Mouse (Mus musculus): ENCODE data around the gene Snd1. TPM values are rescaled to one million over a fixed set of nuclear protein-coding genes. Genes with fewer than 3 reads are reported as not detected.

Snd1 gene
- polyA plus RNA-seq, 1 experiment from 2014 or later, result 127 TPM

DNA sequence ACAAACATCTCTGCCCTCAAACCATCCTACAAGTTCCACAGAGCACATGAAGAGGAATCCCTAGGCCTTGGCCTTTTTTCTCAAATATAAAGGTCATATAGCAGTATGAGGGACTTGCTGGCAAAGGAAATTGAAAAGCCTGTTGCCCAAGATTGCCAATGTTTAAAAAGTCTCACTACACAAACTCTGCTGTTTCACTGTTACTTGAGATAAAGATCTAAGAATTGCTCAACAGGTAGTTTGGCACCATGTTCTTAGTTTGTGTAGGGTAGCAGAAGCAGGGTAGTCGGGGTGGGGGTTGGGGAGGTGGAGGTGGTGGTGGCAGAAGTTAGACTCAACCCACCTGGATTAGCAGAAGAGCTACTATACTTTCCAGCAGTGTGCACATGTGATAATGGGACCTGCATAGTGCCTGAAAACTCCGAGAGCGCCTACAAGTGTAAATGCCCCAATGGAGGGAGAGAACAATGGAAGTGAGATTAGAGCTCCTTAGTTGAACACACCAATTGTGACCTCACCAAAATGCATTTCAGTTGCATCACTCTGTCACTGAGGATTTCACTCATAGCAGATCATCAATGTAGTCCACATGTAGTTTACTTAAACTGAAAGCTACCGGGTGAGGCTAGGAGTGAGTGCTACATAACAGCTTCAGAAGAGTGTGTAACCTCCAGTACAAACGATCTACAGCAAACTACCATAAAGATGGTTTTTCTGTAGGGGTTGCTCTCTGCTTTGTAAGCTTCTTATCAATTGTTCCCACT, 259.1 kb downstream of the Snd1 start:
- no peak overlapping the region for H3K4me2 ChIP-seq (replicated peaks; ENCODE audit: low read depth, low read length)
- no peak for ATAC-seq (ENCODE audit: low FRiP score, low TSS enrichment)
- WGBS, result 82% methylated on average over 5 of the region's 5 CpGs

GRCm38 (mm10) chr6:28735116-28735515, 260.2 kb downstream of the Snd1 start:
- H3K27ac ChIP-seq (ENCODE audit: low read depth, low read length), result no peak overlapping the region
- H3K4me3 ChIP-seq (ENCODE audit: low read length), result no peak overlapping the region
- H3K36me3 ChIP-seq (ENCODE audit: control insufficient read depth, insufficient read depth, low read length), result no peaks in the 10 kb centered on the region
- H3K4me1 ChIP-seq (ENCODE audit: control insufficient read depth, insufficient read depth, low read length), result 0 out of 2 replicates have a peak, but pooled peaks cover 4% of the 10 kb centered on the region
- no peak overlapping the region for H3K9ac ChIP-seq (ENCODE audit: low read depth, low read length)
- WGBS, result 66% methylated on average over 9 of the region's 9 CpGs
- H3K27me3 ChIP-seq (ENCODE audit: control insufficient read depth, insufficient read depth, low read length), result no peaks in the 10 kb centered on the region
- no peak overlapping the region for H3K4me2 ChIP-seq (replicated peaks; ENCODE audit: low read depth, low read length)
- no peak for ATAC-seq (ENCODE audit: low FRiP score, low TSS enrichment)
- H3K9me3 ChIP-seq (ENCODE audit: control insufficient read depth, low read length), result no peaks in the 10 kb centered on the region

More for the DNA sequence above, 259.1 kb downstream of the Snd1 start:
- Histone ChIP-seq H3K36me3 (ENCODE audit: control insufficient read depth, insufficient read depth, low read length) (no peaks in the 10 kb centered on the region), H3K4me1 (ENCODE audit: control insufficient read depth, insufficient read depth, low read length) (peaks cover 11% of the 10 kb centered on the region), H3K9me3 (ENCODE audit: control insufficient read depth, low read length) (no peaks in the 10 kb centered on the region), H3K9ac (ENCODE audit: low read depth, low read length) (no peak overlapping the region), H3K27me3 (ENCODE audit: control insufficient read depth, insufficient read depth, low read length) (no peaks in the 10 kb centered on the region), H3K27ac (ENCODE audit: low read depth, low read length) (no peak overlapping the region), H3K4me3 (ENCODE audit: low read length) (no peak overlapping the region)

DNA sequence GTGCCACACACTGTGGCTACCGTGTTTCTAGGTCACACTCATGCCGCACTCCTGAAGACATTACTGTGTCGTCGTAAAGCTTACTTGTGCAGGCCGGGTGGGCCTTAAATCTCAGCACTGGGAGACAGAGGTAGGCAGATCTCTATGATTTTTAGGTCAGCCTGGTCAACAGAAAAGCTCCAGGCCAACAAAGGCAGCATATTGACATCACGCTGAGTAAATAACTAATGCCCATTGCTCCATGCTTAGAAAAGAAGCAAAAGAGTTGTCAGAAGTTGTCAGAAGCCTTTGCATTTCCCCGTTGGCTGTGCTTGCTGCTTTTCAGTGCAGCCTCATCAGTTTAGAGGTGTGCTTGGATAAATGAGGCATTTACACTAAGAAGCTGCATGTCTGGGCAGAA, 261.7 kb downstream of the Snd1 start:
- Histone ChIP-seq H3K9me3 (ENCODE audit: control insufficient read depth, low read length) (no peaks in the 10 kb centered on the region), H3K4me2 (replicated peaks; ENCODE audit: low read depth, low read length) (no peak overlapping the region), H3K4me3 (ENCODE audit: low read length) (no peak overlapping the region), H3K27me3 (ENCODE audit: control insufficient read depth, insufficient read depth, low read length) (no peaks in the 10 kb centered on the region), H3K4me1 (ENCODE audit: control insufficient read depth, insufficient read depth, low read length) (0 out of 2 replicates have a peak, but pooled peaks cover 4% of the 10 kb centered on the region), H3K27ac (ENCODE audit: low read depth, low read length) (no peak overlapping the region), H3K9ac (ENCODE audit: low read depth, low read length) (no peak overlapping the region), H3K36me3 (ENCODE audit: control insufficient read depth, insufficient read depth, low read length) (no peaks in the 10 kb centered on the region)
- 65% methylated on average over 7 of the region's 7 CpGs for WGBS
- no peak for ATAC-seq (ENCODE audit: low FRiP score, low TSS enrichment)

GRCm38 (mm10) chr6:28737601-28738000, 262.7 kb downstream of the Snd1 start:
- H3K27me3 ChIP-seq (ENCODE audit: control insufficient read depth, insufficient read depth, low read length), result no peaks in the 10 kb centered on the region
- 0 out of 2 replicates have a peak, but pooled peaks cover 4% of the 10 kb centered on the region for H3K4me1 ChIP-seq (ENCODE audit: control insufficient read depth, insufficient read depth, low read length)
- no peak overlapping the region for H3K4me3 ChIP-seq (ENCODE audit: low read length)
- no peak overlapping the region for H3K4me2 ChIP-seq (replicated peaks; ENCODE audit: low read depth, low read length)
- no peaks in the 10 kb centered on the region for H3K9me3 ChIP-seq (ENCODE audit: control insufficient read depth, low read length)
- WGBS, result 88% methylated on average over 1 of the region's 1 CpGs
- no peak for ATAC-seq (ENCODE audit: low FRiP score, low TSS enrichment)
- H3K36me3 ChIP-seq (ENCODE audit: control insufficient read depth, insufficient read depth, low read length), result no peaks in the 10 kb centered on the region
- no peak overlapping the region for H3K27ac ChIP-seq (ENCODE audit: low read depth, low read length)
- no peak overlapping the region for H3K9ac ChIP-seq (ENCODE audit: low read depth, low read length)

GRCm38 (mm10) chr6:28743586-28743985, 268.6 kb downstream of the Snd1 start:
- Histone ChIP-seq H3K4me1 (ENCODE audit: control insufficient read depth, insufficient read depth, low read length) (0 out of 2 replicates have a peak, but pooled peaks cover 9% of the 10 kb centered on the region), H3K36me3 (ENCODE audit: control insufficient read depth, insufficient read depth, low read length) (peaks cover 7% of the 10 kb centered on the region; the same call in 1 of the 2 replicates), H3K4me3 (ENCODE audit: low read length) (no peak overlapping the region), H3K9me3 (ENCODE audit: control insufficient read depth, low read length) (no peaks in the 10 kb centered on the region), H3K27me3 (ENCODE audit: control insufficient read depth, insufficient read depth, low read length) (no peaks in the 10 kb centered on the region), H3K9ac (ENCODE audit: low read depth, low read length) (no peak overlapping the region), H3K27ac (ENCODE audit: low read depth, low read length) (peak overlapping the region; percentile 56; the same call in 1 of the 2 replicates), H3K4me2 (replicated peaks; ENCODE audit: low read depth, low read length) (no peak overlapping the region)
- ATAC-seq (ENCODE audit: low FRiP score, low TSS enrichment), result no peak
- 52% methylated on average over 1 of the region's 1 CpGs for WGBS

GRCm38 (mm10) chr6:28745864-28746263, 270.9 kb downstream of the Snd1 start:
- H3K36me3 ChIP-seq (ENCODE audit: control insufficient read depth, insufficient read depth, low read length), result peaks cover 7% of the 10 kb centered on the region; the same call in 1 of the 2 replicates
- ATAC-seq (ENCODE audit: low FRiP score, low TSS enrichment), result no peak
- H3K27me3 ChIP-seq (ENCODE audit: control insufficient read depth, insufficient read depth, low read length), result no peaks in the 10 kb centered on the region
- no peak overlapping the region for H3K4me2 ChIP-seq (replicated peaks; ENCODE audit: low read depth, low read length)
- H3K4me1 ChIP-seq (ENCODE audit: control insufficient read depth, insufficient read depth, low read length), result 0 out of 2 replicates have a peak, but pooled peaks cover 11% of the 10 kb centered on the region
- WGBS, result 95% methylated on average over 7 of the region's 7 CpGs
- no peak overlapping the region for H3K4me3 ChIP-seq (ENCODE audit: low read length)
- no peak overlapping the region for H3K9ac ChIP-seq (ENCODE audit: low read depth, low read length)
- H3K27ac ChIP-seq (ENCODE audit: low read depth, low read length), result no peak overlapping the region
- H3K9me3 ChIP-seq (ENCODE audit: control insufficient read depth, low read length), result no peaks in the 10 kb centered on the region

DNA sequence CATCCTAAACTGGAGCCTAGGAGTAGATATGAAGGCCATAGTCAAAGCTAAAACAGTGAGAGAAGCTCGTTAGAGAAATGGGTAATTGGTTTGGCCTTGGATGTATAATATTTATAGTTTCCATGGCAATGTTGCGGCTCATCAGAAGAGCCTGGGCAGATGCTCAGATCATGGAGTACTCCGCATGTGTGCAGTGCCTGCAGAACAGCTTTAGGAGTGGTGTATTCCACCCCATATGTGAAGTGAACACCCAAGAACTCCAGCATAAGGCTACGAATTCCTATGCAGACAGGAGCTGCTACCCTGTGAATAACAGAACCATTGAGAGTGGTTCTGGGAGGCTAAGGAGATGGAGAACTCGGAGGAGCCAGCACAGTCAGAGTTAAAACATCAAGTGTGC, 272.1 kb downstream of the Snd1 start:
- H3K27ac ChIP-seq (ENCODE audit: low read depth, low read length), result no peak overlapping the region
- H3K4me2 ChIP-seq (replicated peaks; ENCODE audit: low read depth, low read length), result no peak overlapping the region
- no peaks in the 10 kb centered on the region for H3K27me3 ChIP-seq (ENCODE audit: control insufficient read depth, insufficient read depth, low read length)
- no peak overlapping the region for H3K4me3 ChIP-seq (ENCODE audit: low read length)
- no peak overlapping the region for H3K9ac ChIP-seq (ENCODE audit: low read depth, low read length)
- 95% methylated on average over 5 of the region's 5 CpGs for WGBS
- ATAC-seq (ENCODE audit: low FRiP score, low TSS enrichment), result no peak
- no peaks in the 10 kb centered on the region for H3K9me3 ChIP-seq (ENCODE audit: control insufficient read depth, low read length)
- H3K4me1 ChIP-seq (ENCODE audit: control insufficient read depth, insufficient read depth, low read length), result 0 out of 2 replicates have a peak, but pooled peaks cover 11% of the 10 kb centered on the region
- peaks cover 7% of the 10 kb centered on the region; the same call in 1 of the 2 replicates for H3K36me3 ChIP-seq (ENCODE audit: control insufficient read depth, insufficient read depth, low read length)

GRCm38 (mm10) chr6:28747931-28748670, 273.2 kb downstream of the Snd1 start:
- Histone ChIP-seq H3K36me3 (ENCODE audit: control insufficient read depth, insufficient read depth, low read length) (peaks cover 7% of the 10 kb centered on the region; the same call in 1 of the 2 replicates), H3K4me2 (replicated peaks; ENCODE audit: low read depth, low read length) (no peak overlapping the region), H3K27me3 (ENCODE audit: control insufficient read depth, insufficient read depth, low read length) (no peaks in the 10 kb centered on the region), H3K27ac (ENCODE audit: low read depth, low read length) (peak overlapping the region; percentile 47; the same call in 1 of the 2 replicates), H3K4me3 (ENCODE audit: low read length) (no peak overlapping the region), H3K9me3 (ENCODE audit: control insufficient read depth, low read length) (no peaks in the 10 kb centered on the region), H3K9ac (ENCODE audit: low read depth, low read length) (no peak overlapping the region), H3K4me1 (ENCODE audit: control insufficient read depth, insufficient read depth, low read length) (0 out of 2 replicates have a peak, but pooled peaks cover 11% of the 10 kb centered on the region)
- ATAC-seq (ENCODE audit: low FRiP score, low TSS enrichment), result peak; percentile 87
- 41% methylated on average over 14 of the region's 14 CpGs for WGBS
